ENCODE assay signal across 9 mouse cellular contexts in genomic region chr5:120813023-120813422, GRCm38 (mm10). TPM values are rescaled to one million over a fixed set of nuclear protein-coding genes. Genes with fewer than 3 reads are reported as not detected.
DNase-seq lines count a peak whose midpoint lies in the region; ATAC-seq and TF ChIP-seq lines count a peak whose summit lies in the region.
"Had no signal": no experiment of that assay in that cellular context is flagged by ENCODE, and none has a peak within 500 bp of the region (broad histone marks: within the 10 kb centered on the region; RNA-seq: fewer than 3 reads in every experiment).

No protein-coding gene starts in this region.

- no peak for DNase-seq in liver, adult 2 months (ENCODE audit: extremely low read depth, low read depth, low spot score)
- no peak for DNase-seq in liver
- no peak for DNase-seq in hindbrain, postnatal 0 days (ENCODE audit: low spot score)
- no peak for DNase-seq in midbrain, postnatal 0 days (ENCODE audit: low spot score)
- DNase-seq in adrenal gland, postnatal 10 days = no peak
- no peak for DNase-seq in adrenal gland, postnatal 36 days
- no peak for DNase-seq in cerebellum, postnatal 10 days

- 61% methylated on average over 6 of the region's 6 CpGs for WGBS in liver, adult 2 months
- WGBS in embryonic facial prominence, embryonic 13.5 days = 82% methylated on average over 6 of the region's 6 CpGs
- 83% methylated on average over 6 of the region's 6 CpGs for WGBS in hindbrain, postnatal 0 days
- WGBS in midbrain, postnatal 0 days = 81% methylated on average over 6 of the region's 6 CpGs

- H3K4me1 ChIP-seq in liver, adult 2 months (ENCODE audit: control insufficient read depth, insufficient read depth, low read length) = peaks cover 5% of the 10 kb centered on the region; the same call in 1 of the 2 replicates
- H3K4me1 ChIP-seq in embryonic facial prominence, embryonic 13.5 days = peaks cover 14% of the 10 kb centered on the region
- H3K4me1 ChIP-seq in hindbrain, postnatal 0 days (ENCODE audit: insufficient read depth, low read length) = no peaks in the 10 kb centered on the region
- no peaks in the 10 kb centered on the region for H3K4me1 ChIP-seq in midbrain, postnatal 0 days (ENCODE audit: insufficient read depth, low read length)

- H3K9me3 ChIP-seq in embryonic facial prominence, embryonic 13.5 days = no peaks in the 10 kb centered on the region
- H3K9me3 ChIP-seq in hindbrain, postnatal 0 days (ENCODE audit: low read length) = no peaks in the 10 kb centered on the region
- H3K9me3 ChIP-seq in midbrain, postnatal 0 days (ENCODE audit: low read length) = no peaks in the 10 kb centered on the region

- peak overlapping the region; percentile 58 for H3K4me2 ChIP-seq in embryonic facial prominence, embryonic 13.5 days
- peak overlapping the region; percentile 53 for H3K4me2 ChIP-seq in hindbrain, postnatal 0 days (ENCODE audit: low read depth, low read length)
- no peak overlapping the region; the same call in 1 of the 2 replicates for H3K4me2 ChIP-seq in midbrain, postnatal 0 days (ENCODE audit: low read depth, low read length, poor library complexity, severe bottlenecking)

- TF ChIP-seq POLR2A in liver, adult 2 months (IDR thresholded peaks at IDR 0.05; ENCODE audit: extremely low read depth, insufficient read depth, low read length) = no peak

- H3K27me3 ChIP-seq in liver, adult 2 months (ENCODE audit: control insufficient read depth, insufficient read depth, low read length) = no peaks in the 10 kb centered on the region
- no peaks in the 10 kb centered on the region for H3K27me3 ChIP-seq in embryonic facial prominence, embryonic 13.5 days
- no peaks in the 10 kb centered on the region for H3K27me3 ChIP-seq in hindbrain, postnatal 0 days (ENCODE audit: insufficient read depth, low read length)
- no peaks in the 10 kb centered on the region for H3K27me3 ChIP-seq in midbrain, postnatal 0 days (ENCODE audit: insufficient read depth, low read length)

- no peaks in the 10 kb centered on the region for H3K36me3 ChIP-seq in liver, adult 2 months (ENCODE audit: control insufficient read depth, insufficient read depth, low read length)
- no peaks in the 10 kb centered on the region for H3K36me3 ChIP-seq in embryonic facial prominence, embryonic 13.5 days
- no peaks in the 10 kb centered on the region for H3K36me3 ChIP-seq in hindbrain, postnatal 0 days (ENCODE audit: insufficient read depth, low read length)
- H3K36me3 ChIP-seq in midbrain, postnatal 0 days (ENCODE audit: insufficient read depth, low read length) = no peaks in the 10 kb centered on the region

- H3K4me3 ChIP-seq in liver, adult 2 months (ENCODE audit: insufficient read depth, low read depth, low read length) = peak overlapping the region; percentile 64
- H3K4me3 ChIP-seq in embryonic facial prominence, embryonic 13.5 days = peak overlapping the region; percentile 38
- H3K4me3 ChIP-seq in hindbrain, postnatal 0 days (ENCODE audit: low read length) = peak overlapping the region; percentile 31
- H3K4me3 ChIP-seq in midbrain, postnatal 0 days (ENCODE audit: low read depth, low read length) = peak overlapping the region; percentile 17; the same call in 1 of the 2 replicates

- ATAC-seq in embryonic facial prominence, embryonic 13.5 days (ENCODE audit: insufficient number of reproducible peaks, insufficient read depth, low FRiP score, low TSS enrichment, low read depth) = no peak
- no peak for ATAC-seq in hindbrain, postnatal 0 days
- ATAC-seq in midbrain, postnatal 0 days (ENCODE audit: low FRiP score) = no peak

- TF ChIP-seq CTCF in liver, adult 2 months (IDR thresholded peaks at IDR 0.05; ENCODE audit: low read depth, low read length) = no peak
- no peak for TF ChIP-seq CTCF in hindbrain, postnatal 0 days (IDR thresholded peaks at IDR 0.05; ENCODE audit: low read depth)
- TF ChIP-seq CTCF in midbrain, postnatal 0 days (IDR thresholded peaks at IDR 0.05) = no peak

- peak overlapping the region; percentile 21; the same call in 1 of the 2 replicates for H3K27ac ChIP-seq in liver, adult 2 months (replicated peaks; ENCODE audit: insufficient read depth, low read depth, low read length)
- no peak overlapping the region for H3K27ac ChIP-seq in embryonic facial prominence, embryonic 13.5 days
- H3K27ac ChIP-seq in hindbrain, postnatal 0 days = no peak overlapping the region
- H3K27ac ChIP-seq in midbrain, postnatal 0 days (ENCODE audit: low read depth, low read length) = no peak overlapping the region

- H3K9ac ChIP-seq in liver, adult 2 months (ENCODE audit: low read depth, low read length) = peak overlapping the region; percentile 63
- H3K9ac ChIP-seq in embryonic facial prominence, embryonic 13.5 days = peak overlapping the region; percentile 62
- peak overlapping the region; percentile 10; the same call in 1 of the 2 replicates for H3K9ac ChIP-seq in hindbrain, postnatal 0 days (replicated peaks; ENCODE audit: low read length)
- H3K9ac ChIP-seq in midbrain, postnatal 0 days (replicated peaks; ENCODE audit: low read length, poor library complexity, severe bottlenecking) = no peak overlapping the region

- H3K79me2 ChIP-seq in liver, adult 2 months (ENCODE audit: control insufficient read depth, insufficient read depth, low read length) = peaks cover 9% of the 10 kb centered on the region; the same call in 1 of the 2 replicates

RNA-seq across cellular contexts. Expression of gene Oas1c, which starts 0.7 kb away (rescaled TPM):
- 1.5 TPM in 2 replicates for total RNA-seq in liver, adult 2 months (2014; rRNA removed)
- 0.39 and 1.6 TPM in 2 replicates for polyA plus RNA-seq in liver, adult 2 months (2012; rRNA removed)
- 0.32 and 0.46 TPM in 2 replicates for polyA plus RNA-seq in embryonic facial prominence, embryonic 13.5 days (2015; fragmentation: Nextera tagmentation; extraction: Ambion mirVana)
- total RNA-seq in hindbrain, postnatal 0 days (2014; rRNA removed) = 0.58 and 1.2 TPM in 2 replicates
- 0.61 and 0.64 TPM in 2 replicates for polyA plus RNA-seq in hindbrain, postnatal 0 days (2015; fragmentation: Nextera tagmentation; extraction: Ambion mirVana)
- total RNA-seq in midbrain, postnatal 0 days (2014; rRNA removed) = 0.71 and 0.99 TPM in 2 replicates
- 0.59 and 0.62 TPM in 2 replicates for polyA plus RNA-seq in midbrain, postnatal 0 days (2015; fragmentation: Nextera tagmentation; extraction: Ambion mirVana)
- total RNA-seq in adrenal gland, postnatal 10 days (2021) = 1 to 10 TPM; 1.0 to 1.1 TPM
- total RNA-seq in adrenal gland, postnatal 36 days (2021) = 1 to 10 TPM in 1 of 2 experiments, under 1 TPM in 1; 0.40 to 1.7 TPM

RNA-seq across cellular contexts. Expression of gene Oas1e, which starts 17.7 kb away (rescaled TPM):
- not detected in 2 replicates for total RNA-seq in liver, adult 2 months (2014; rRNA removed)
- polyA plus RNA-seq in liver, adult 2 months (2012; rRNA removed) = not detected in 2 replicates
- not detected in 2 replicates for polyA plus RNA-seq in embryonic facial prominence, embryonic 13.5 days (2015; fragmentation: Nextera tagmentation; extraction: Ambion mirVana)
- 0.26 TPM in 1 of 2 replicates, not detected in the other for total RNA-seq in hindbrain, postnatal 0 days (2014; rRNA removed)
- polyA plus RNA-seq in hindbrain, postnatal 0 days (2015; fragmentation: Nextera tagmentation; extraction: Ambion mirVana) = 0.42 and 0.90 TPM in 2 replicates
- total RNA-seq in midbrain, postnatal 0 days (2014; rRNA removed) = 0.28 and 1.0 TPM in 2 replicates
- 0.49 and 0.68 TPM in 2 replicates for polyA plus RNA-seq in midbrain, postnatal 0 days (2015; fragmentation: Nextera tagmentation; extraction: Ambion mirVana)
- total RNA-seq in adrenal gland, postnatal 10 days (2021) = not detected
- total RNA-seq in adrenal gland, postnatal 36 days (2021) = not detected

RNA-seq across cellular contexts. Expression of gene Oas1f, which starts 34.1 kb away (rescaled TPM):
- total RNA-seq in liver, adult 2 months (2014; rRNA removed) = not detected in 2 replicates
- not detected in 2 replicates for polyA plus RNA-seq in liver, adult 2 months (2012; rRNA removed)
- polyA plus RNA-seq in embryonic facial prominence, embryonic 13.5 days (2015; fragmentation: Nextera tagmentation; extraction: Ambion mirVana) = not detected in 2 replicates
- total RNA-seq in hindbrain, postnatal 0 days (2014; rRNA removed) = not detected in 2 replicates
- polyA plus RNA-seq in hindbrain, postnatal 0 days (2015; fragmentation: Nextera tagmentation; extraction: Ambion mirVana) = not detected in 2 replicates
- not detected in 2 replicates for total RNA-seq in midbrain, postnatal 0 days (2014; rRNA removed)
- not detected in 2 replicates for polyA plus RNA-seq in midbrain, postnatal 0 days (2015; fragmentation: Nextera tagmentation; extraction: Ambion mirVana)
- total RNA-seq in adrenal gland, postnatal 10 days (2021) = not detected
- total RNA-seq in adrenal gland, postnatal 36 days (2021) = not detected
- total RNA-seq: hematopoietic stem cell, adult 5-6 weeks had no signal

RNA-seq across cellular contexts. Expression of gene Oas3, which starts 35.6 kb away (rescaled TPM):
- total RNA-seq in liver, adult 2 months (2014; rRNA removed) = 0.87 and 1.4 TPM in 2 replicates
- polyA plus RNA-seq in liver, adult 2 months (2012; rRNA removed) = 0.91 and 1.7 TPM in 2 replicates
- 0.11 and 0.25 TPM in 2 replicates for polyA plus RNA-seq in embryonic facial prominence, embryonic 13.5 days (2015; fragmentation: Nextera tagmentation; extraction: Ambion mirVana)
- 0.31 and 0.50 TPM in 2 replicates for total RNA-seq in hindbrain, postnatal 0 days (2014; rRNA removed)
- 0.43 and 0.58 TPM in 2 replicates for polyA plus RNA-seq in hindbrain, postnatal 0 days (2015; fragmentation: Nextera tagmentation; extraction: Ambion mirVana)
- 0.80 and 1.3 TPM in 2 replicates for total RNA-seq in midbrain, postnatal 0 days (2014; rRNA removed)
- polyA plus RNA-seq in midbrain, postnatal 0 days (2015; fragmentation: Nextera tagmentation; extraction: Ambion mirVana) = 0.54 and 0.57 TPM in 2 replicates
- under 1 TPM; 0.15 to 0.21 TPM for total RNA-seq in adrenal gland, postnatal 10 days (2021)
- under 1 TPM; 0.36 to 0.60 TPM for total RNA-seq in adrenal gland, postnatal 36 days (2021)

RNA-seq across cellular contexts. Expression of gene Oas1h, which starts 48.2 kb away (rescaled TPM):
- not detected in 2 replicates for total RNA-seq in liver, adult 2 months (2014; rRNA removed)
- polyA plus RNA-seq in liver, adult 2 months (2012; rRNA removed) = not detected in 2 replicates
- polyA plus RNA-seq in embryonic facial prominence, embryonic 13.5 days (2015; fragmentation: Nextera tagmentation; extraction: Ambion mirVana) = not detected in 2 replicates
- total RNA-seq in hindbrain, postnatal 0 days (2014; rRNA removed) = not detected in 2 replicates
- not detected in 2 replicates for polyA plus RNA-seq in hindbrain, postnatal 0 days (2015; fragmentation: Nextera tagmentation; extraction: Ambion mirVana)
- not detected in 2 replicates for total RNA-seq in midbrain, postnatal 0 days (2014; rRNA removed)
- polyA plus RNA-seq in midbrain, postnatal 0 days (2015; fragmentation: Nextera tagmentation; extraction: Ambion mirVana) = not detected in 2 replicates
- not detected for total RNA-seq in adrenal gland, postnatal 10 days (2021)
- total RNA-seq in adrenal gland, postnatal 36 days (2021) = not detected
- total RNA-seq: hematopoietic stem cell, adult 5-6 weeks had no signal
